In the genomic region with DNA sequence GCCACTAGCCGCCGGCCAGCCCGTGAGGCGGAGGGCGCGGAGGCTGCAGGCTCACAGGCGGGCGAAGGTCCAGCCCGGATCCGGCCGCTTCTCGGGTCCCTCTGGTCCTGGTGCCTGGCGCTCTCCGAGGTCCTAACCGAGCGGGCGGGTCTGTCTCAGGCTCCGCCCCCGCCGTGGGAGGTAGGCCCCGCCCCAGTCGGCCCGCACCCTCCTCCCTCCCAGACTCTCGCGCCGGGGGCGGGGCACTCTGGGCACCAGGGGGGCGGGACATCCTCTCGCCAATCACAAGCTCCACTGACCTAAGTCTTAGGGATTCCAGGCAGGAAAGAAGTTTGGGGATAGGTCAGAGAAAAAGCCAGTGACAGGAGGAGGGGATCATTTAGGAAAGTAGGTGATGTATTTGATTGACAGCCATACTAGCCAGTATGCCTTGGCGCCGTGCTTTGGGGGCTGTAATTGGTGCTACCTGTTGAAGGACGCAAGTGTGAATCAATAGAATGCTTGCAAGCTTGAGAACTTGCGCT, we compare ENCODE assay signal across 7 mouse cellular contexts. TPM values are rescaled to one million over a fixed set of nuclear protein-coding genes. Genes with fewer than 3 reads are reported as not detected.
DNase-seq lines count a peak whose midpoint lies in the region; ATAC-seq and TF ChIP-seq lines count a peak whose summit lies in the region.

A gene (minus strand): TSS at position 142 of the 524 bp plus-strand sequence.

- H3K27me3 ChIP-seq in embryonic facial prominence, embryonic 14.5 days (replicated peaks; ENCODE audit: control insufficient read depth, insufficient read depth, low read length), result peaks cover 19% of the 10 kb centered on the region
- H3K27me3 ChIP-seq in limb, embryonic 12.5 days, result peaks cover 25% of the 10 kb centered on the region
- H3K27me3 ChIP-seq in midbrain, embryonic 14.5 days (ENCODE audit: control insufficient read depth, insufficient read depth, low read length), result no peaks in the 10 kb centered on the region; the same call in 1 of the 2 replicates

- peak; percentile 35; the same call in 1 of the 2 replicates for TF ChIP-seq POLR2A in brain, embryonic 14.5 days (IDR thresholded peaks at IDR 0.05; ENCODE audit: borderline replicate concordance, extremely low read depth, insufficient read depth, insufficient read length, poor library complexity, severe bottlenecking)

- peak; percentile 95 for ATAC-seq in embryonic facial prominence, embryonic 14.5 days (ENCODE audit: low read depth)
- ATAC-seq in limb, embryonic 12.5 days (ENCODE audit: insufficient number of reproducible peaks, insufficient read depth, low FRiP score, low TSS enrichment, low read depth), result peak; percentile 94
- peak; percentile 97 for ATAC-seq in midbrain, embryonic 14.5 days (ENCODE audit: low FRiP score, low TSS enrichment)

- DNase-seq in brain, embryonic 14.5 days (ENCODE audit: low read depth), result peak; percentile 96
- peak; percentile 86 for DNase-seq in embryonic facial prominence, embryonic 14.5 days (ENCODE audit: low spot score)
- peak; percentile 59 to 61 for DNase-seq in heart, adult 9 months (ENCODE audit: low spot score in 2 of 2)
- DNase-seq in kidney, adult 9 months, result peak; percentile 98
- peak; percentile 95 for DNase-seq in midbrain, embryonic 14.5 days
- peak; percentile 4 to 5 for DNase-seq in spleen, postnatal 36 days (ENCODE audit: low spot score in 2 of 2)

- H3K4me3 ChIP-seq in embryonic facial prominence, embryonic 14.5 days (ENCODE audit: low read depth, low read length), result peak within 1 kb of the TSS; percentile 54
- H3K4me3 ChIP-seq in limb, embryonic 12.5 days (replicated peaks), result peak within 1 kb of the TSS; percentile 54
- H3K4me3 ChIP-seq in midbrain, embryonic 14.5 days (replicated peaks; ENCODE audit: low read depth, low read length), result peak within 1 kb of the TSS; percentile 73

- H3K4me1 ChIP-seq in embryonic facial prominence, embryonic 14.5 days (ENCODE audit: control insufficient read depth, insufficient read depth, low read length), result peaks cover 7% of the 10 kb centered on the region; the same call in 1 of the 2 replicates
- peaks cover 11% of the 10 kb centered on the region for H3K4me1 ChIP-seq in limb, embryonic 12.5 days (replicated peaks)
- H3K4me1 ChIP-seq in midbrain, embryonic 14.5 days (ENCODE audit: control insufficient read depth, insufficient read depth, low read length), result no peaks in the 10 kb centered on the region

- H3K9ac ChIP-seq in embryonic facial prominence, embryonic 14.5 days (ENCODE audit: low read depth, low read length), result peak within 1 kb of the TSS; percentile 52
- H3K9ac ChIP-seq in limb, embryonic 12.5 days (replicated peaks), result no peak within 1 kb of the TSS; the same call in 1 of the 2 replicates
- peak within 1 kb of the TSS; percentile 74 for H3K9ac ChIP-seq in midbrain, embryonic 14.5 days (replicated peaks; ENCODE audit: low read length)

- H3K36me3 ChIP-seq in embryonic facial prominence, embryonic 14.5 days (ENCODE audit: control insufficient read depth, insufficient read depth, low read length), result no peaks in the 10 kb centered on the region
- H3K36me3 ChIP-seq in limb, embryonic 12.5 days, result no peaks in the 10 kb centered on the region
- no peaks in the 10 kb centered on the region for H3K36me3 ChIP-seq in midbrain, embryonic 14.5 days (ENCODE audit: control insufficient read depth, insufficient read depth, low read length)

- no peak for TF ChIP-seq CTCF in brain, embryonic 14.5 days (IDR thresholded peaks at IDR 0.05; ENCODE audit: borderline replicate concordance, extremely low read depth, insufficient read depth, insufficient read length)

- WGBS in embryonic facial prominence, embryonic 14.5 days, result 1% methylated on average over 20 of the region's 33 CpGs
- WGBS in limb, embryonic 12.5 days, result under 1% methylated on average over 33 of the region's 33 CpGs
- WGBS in midbrain, embryonic 14.5 days, result 0% methylated on average over 33 of the region's 33 CpGs

- peak within 1 kb of the TSS; percentile 97 for H3K4me2 ChIP-seq in embryonic facial prominence, embryonic 14.5 days (ENCODE audit: low read depth, low read length)
- H3K4me2 ChIP-seq in limb, embryonic 12.5 days, result peak within 1 kb of the TSS; percentile 99
- peak within 1 kb of the TSS; percentile 77 for H3K4me2 ChIP-seq in midbrain, embryonic 14.5 days (ENCODE audit: low read length)

- no peaks in the 10 kb centered on the region for H3K9me3 ChIP-seq in embryonic facial prominence, embryonic 14.5 days (ENCODE audit: control insufficient read depth, low read length)
- H3K9me3 ChIP-seq in limb, embryonic 12.5 days, result no peaks in the 10 kb centered on the region
- H3K9me3 ChIP-seq in midbrain, embryonic 14.5 days (ENCODE audit: control insufficient read depth, low read length), result no peaks in the 10 kb centered on the region

- no peak within 1 kb of the TSS for H3K27ac ChIP-seq in embryonic facial prominence, embryonic 14.5 days (replicated peaks; ENCODE audit: low read depth, low read length)
- H3K27ac ChIP-seq in limb, embryonic 12.5 days, result no peak within 1 kb of the TSS
- peak within 1 kb of the TSS; percentile 58 for H3K27ac ChIP-seq in midbrain, embryonic 14.5 days (replicated peaks; ENCODE audit: low read depth, low read length)

RNA-seq across cellular contexts. Expression of the gene that starts here (rescaled TPM):
- polyA plus RNA-seq in brain, embryonic 14.5 days (2012; rRNA removed), result 2.0 and 4.0 TPM in 2 replicates
- 0.35 and 0.94 TPM in 2 replicates for polyA plus RNA-seq in embryonic facial prominence, embryonic 14.5 days (2014; fragmentation: Nextera tagmentation; extraction: Ambion mirVana)
- 0.15 TPM in 1 of 2 replicates, not detected in the other for polyA plus RNA-seq in limb, embryonic 12.5 days (2016; fragmentation: Nextera tagmentation; extraction: Ambion mirVana)
- 16.0 and 16.7 TPM in 2 replicates for polyA plus RNA-seq in midbrain, embryonic 14.5 days (2014; fragmentation: Nextera tagmentation; extraction: Ambion mirVana)

Comparison
In these comparisons a context has a peak if more than half of its experiments do, and no peak if none do; other contexts are left out.
1. Peak in DNase-seq, ATAC-seq, H3K4me3 ChIP-seq, H3K9ac ChIP-seq and H3K4me2 ChIP-seq in embryonic facial prominence, embryonic 14.5 days; RNA of the gene not detected or under 1 TPM.
2. Peak in ATAC-seq, H3K4me3 ChIP-seq and H3K4me2 ChIP-seq in limb, embryonic 12.5 days; RNA of the gene not detected or under 1 TPM.
3. DNase-seq: peak in every context shown above with its lines; median percentile 98 in kidney, adult 9 months; 96 in brain, embryonic 14.5 days; 95 in midbrain, embryonic 14.5 days; 86 in embryonic facial prominence, embryonic 14.5 days; 60 in heart, adult 9 months; 4 in spleen, postnatal 36 days.